Mouse (Mus musculus): Measurements from ENCODE around the gene Gab2. TPM values are rescaled to one million over a fixed set of nuclear protein-coding genes. Genes with fewer than 3 reads are reported as not detected.

Gene Gab2
- total RNA-seq, 2 experiments from 2014 or later: 13.1 to 13.7 TPM

GRCm38 (mm10) chr7:97317706-97318105 is 236.3 kb downstream of the Gab2 start:
- no peak for DNase-seq

- DNase-seq: no peak
Measured at GRCm38 (mm10) chr7:97324342-97324741, 243.0 kb downstream of the Gab2 start.

GRCm38 (mm10) chr7:97325156-97325985 is 244.0 kb downstream of the Gab2 start:
- DNase-seq: peak; percentile 43

GRCm38 (mm10) chr7:97327376-97327775 is 246.0 kb downstream of the Gab2 start:
- DNase-seq: no peak

GRCm38 (mm10) chr7:97328891-97329588 is 247.7 kb downstream of the Gab2 start:
- DNase-seq: no peak

GRCm38 (mm10) chr7:97329676-97330075 is 248.3 kb downstream of the Gab2 start:
- DNase-seq: no peak

- DNase-seq: no peak
Measured at GRCm38 (mm10) chr7:97330931-97331645, 249.7 kb downstream of the Gab2 start.

GRCm38 (mm10) chr7:97331726-97332666 is 250.6 kb downstream of the Gab2 start, which contains the start of the genes Usp35 and Kctd21:
Usp35 (minus strand) TSS chr7:97332020.
Kctd21 (plus strand) TSS chr7:97332327.
- DNase-seq: peak; percentile 95

- no peak for DNase-seq
Measured at GRCm38 (mm10) chr7:97332667-97333041, 251.3 kb downstream of the Gab2 start.

GRCm38 (mm10) chr7:97333113-97333898 is 251.9 kb downstream of the Gab2 start:
- DNase-seq: no peak

- no peak for DNase-seq
Measured at GRCm38 (mm10) chr7:97334406-97334805, 253.0 kb downstream of the Gab2 start.

GRCm38 (mm10) chr7:97336678-97337077 is 255.3 kb downstream of the Gab2 start:
- no peak for DNase-seq

- DNase-seq: no peak
Measured at GRCm38 (mm10) chr7:97338593-97338992, 257.2 kb downstream of the Gab2 start.

- DNase-seq: no peak
Measured at GRCm38 (mm10) chr7:97339623-97340022, 258.2 kb downstream of the Gab2 start.

- DNase-seq: no peak
Measured at GRCm38 (mm10) chr7:97340907-97341849, 259.8 kb downstream of the Gab2 start.

- DNase-seq: no peak
Measured at GRCm38 (mm10) chr7:97342961-97343360, 261.6 kb downstream of the Gab2 start.

GRCm38 (mm10) chr7:97344655-97345054 is 263.3 kb downstream of the Gab2 start:
- DNase-seq: no peak

- DNase-seq: no peak
Measured at GRCm38 (mm10) chr7:97345229-97345871, 264.0 kb downstream of the Gab2 start.

All from gastrocnemius, postnatal 10 days (tissue).